Mouse (Mus musculus) stomach, embryonic 15.5 days (tissue): Measurements from ENCODE around the gene Tmed9. TPM values are rescaled to one million over a fixed set of nuclear protein-coding genes. Genes with fewer than 3 reads are reported as not detected.
A peak's percentile ranks its signal among the peaks of the same experiment; 100 is the strongest.
"Not testable (repeated sequence)": the region's sequence is repeated elsewhere in the genome, so short reads cannot be mapped to it uniquely, and the experiment has no call there.

Source experiments
- ATAC-seq: fragments of 200-750 bp; cut with Nextera tagmentation; 2 replicates; pipeline ENCODE4 v1.8.0; 2017; ENCODE audit warnings: low read depth, moderate number of reproducible peaks, moderate TSS enrichment; ENCODE audit not compliant: insufficient read depth, low FRiP score
- H3K27ac ChIP-seq: fragments of 300-500 bp; sonication (generic); 2 replicates; pipeline ENCODE4 v1.5.1; 2015; ENCODE audit warnings: mild to moderate bottlenecking, inconsistent platforms
- H3K27me3 ChIP-seq: fragments of 300-500 bp; sonication (generic); replicated peaks from 2 replicates; pipeline ENCODE4 v1.6.1; 2015; ENCODE audit warnings: inconsistent platforms
- H3K36me3 ChIP-seq: fragments of 300-500 bp; sonication (generic); 2 replicates; pipeline ENCODE4 v1.6.1; 2015; ENCODE audit warnings: inconsistent platforms
- H3K4me1 ChIP-seq: fragments of 300-500 bp; sonication (generic); 2 replicates; pipeline ENCODE4 v1.6.1; 2015; ENCODE audit warnings: inconsistent platforms
- H3K4me2 ChIP-seq: fragments of 300-500 bp; sonication (generic); 2 replicates; pipeline ENCODE4 v1.6.1; 2015; ENCODE audit warnings: mild to moderate bottlenecking, inconsistent platforms
- H3K4me3 ChIP-seq: fragments of 300-500 bp; sonication (generic); replicated peaks from 2 replicates; pipeline ENCODE4 v1.5.1; 2015; ENCODE audit warnings: inconsistent platforms
- H3K9ac ChIP-seq: fragments of 300-500 bp; sonication (generic); 2 replicates; pipeline ENCODE4 v1.6.1; 2015; ENCODE audit warnings: inconsistent platforms
- H3K9me3 ChIP-seq: fragments of 300-500 bp; sonication (generic); 2 replicates; pipeline ENCODE4 v1.6.1; 2016; ENCODE audit warnings: inconsistent platforms
- WGBS: fragments of 180-500 bp; shearing (Covaris S2); methylation state at CpG from one replicate; pipeline ENCODE4 v1.1.7; 2015; 5-methylcytosine and 5-hydroxymethylcytosine counted together
- polyA plus RNA-seq: library from polyadenylated mRNA; unstranded; fragments of >200 nt; fragmentation: Nextera tagmentation; extraction: Ambion mirVana; gene quantifications from 2 replicates; pipeline ENCODE4 v1.2.1, GENCODE M21; 2015

Tmed9 gene
- polyA plus RNA-seq, 1 experiment from 2014 or later, result 150 TPM

DNA sequence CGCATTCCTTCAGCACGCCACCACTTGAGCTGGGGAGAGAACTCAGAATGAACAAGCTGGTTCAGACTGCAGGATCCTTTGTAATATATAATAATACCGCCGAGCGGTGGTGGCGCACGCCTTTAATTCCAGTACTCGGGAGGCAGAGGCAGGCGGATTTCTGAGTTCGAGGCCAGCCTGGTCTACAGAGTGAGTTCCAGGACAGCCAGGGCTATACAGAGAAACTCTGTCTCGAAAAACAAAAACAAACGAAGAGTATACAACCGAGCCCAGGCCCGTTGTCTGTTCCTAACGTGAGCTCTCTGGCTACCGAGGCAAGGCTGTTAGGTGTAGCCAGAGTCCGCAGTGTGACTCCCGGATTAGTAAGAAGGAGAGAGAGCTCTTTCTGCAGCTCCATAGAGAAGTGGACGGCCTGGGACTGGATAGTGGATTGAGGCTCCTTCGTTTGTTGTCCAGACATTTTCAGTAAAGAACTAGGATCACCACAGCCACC is 48.7 kb downstream of the Tmed9 start:
- Histone ChIP-seq H3K27ac (peak overlapping the region; percentile 84), H3K4me1 (peaks cover 13% of the 10 kb centered on the region; the same call in 1 of the 2 replicates), H3K9ac (peak overlapping the region; percentile 70; the same call in 1 of the 2 replicates), H3K4me2 (peak overlapping the region; percentile 52), H3K4me3 (peak overlapping the region; percentile 64)
- 17% methylated on average over 20 of the region's 20 CpGs for WGBS
- not testable (repeated sequence) for ATAC-seq, H3K27me3 ChIP-seq, H3K36me3 ChIP-seq, H3K9me3 ChIP-seq

DNA sequence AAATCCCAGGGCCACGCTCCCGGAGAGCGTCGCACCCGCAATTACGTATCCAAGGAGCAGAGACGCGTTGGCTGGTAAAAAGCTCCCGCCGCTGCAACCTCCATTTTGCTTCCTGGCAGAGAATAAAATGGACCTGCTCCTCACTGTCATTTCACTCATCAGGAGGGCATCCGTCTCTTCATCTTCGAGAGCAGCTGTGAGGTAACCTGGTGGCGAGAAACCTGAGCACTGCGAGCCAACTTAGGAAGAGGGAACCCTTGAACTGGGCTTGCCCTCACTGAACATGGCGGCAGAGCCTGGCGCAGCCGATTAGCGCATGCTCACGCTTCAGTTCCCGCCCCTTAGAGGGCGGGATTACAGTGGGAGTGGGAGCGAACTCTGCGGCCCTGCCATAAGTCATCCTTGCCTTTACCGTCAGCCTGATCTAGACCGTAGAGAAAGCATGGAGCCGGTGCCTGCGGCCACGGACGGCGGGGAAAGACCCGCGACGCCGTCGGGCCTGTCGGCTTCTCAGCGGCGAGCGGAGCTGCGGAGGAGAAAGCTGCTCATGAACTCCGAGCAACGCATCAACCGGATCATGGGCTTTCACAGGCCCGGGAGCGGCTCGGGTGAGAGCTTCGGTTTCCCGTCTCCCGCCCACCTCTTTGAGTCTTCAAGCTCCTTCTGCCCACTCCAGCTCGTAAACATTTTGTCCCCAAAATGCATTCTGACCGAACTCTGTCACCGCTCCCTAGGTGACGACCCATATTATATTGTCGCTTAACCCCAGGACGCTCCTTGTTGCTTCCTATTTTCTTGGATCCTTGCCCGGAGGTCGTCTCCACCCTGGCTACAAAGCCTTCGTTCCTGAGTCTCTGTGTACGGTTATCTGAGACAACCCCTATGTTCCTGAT is 49.4 kb downstream of the Tmed9 start, which contains the start of gene Caml:
Caml (plus strand) TSS at position 357 of the 893 bp plus-strand sequence.
- H3K4me1 ChIP-seq, result peaks cover 13% of the 10 kb centered on the region; the same call in 1 of the 2 replicates
- peak within 1 kb of the TSS; percentile 70; the same call in 1 of the 2 replicates for H3K9ac ChIP-seq
- peaks cover 6% of the 10 kb centered on the region for H3K36me3 ChIP-seq
- peak; percentile 99 for ATAC-seq
- H3K4me2 ChIP-seq, result peak within 1 kb of the TSS; percentile 52
- under 1% methylated on average over 59 of the region's 59 CpGs for WGBS
- no peaks in the 10 kb centered on the region for H3K9me3 ChIP-seq
- no peaks in the 10 kb centered on the region for H3K27me3 ChIP-seq
- H3K4me3 ChIP-seq, result peak within 1 kb of the TSS; percentile 64
- peak within 1 kb of the TSS; percentile 84 for H3K27ac ChIP-seq

DNA sequence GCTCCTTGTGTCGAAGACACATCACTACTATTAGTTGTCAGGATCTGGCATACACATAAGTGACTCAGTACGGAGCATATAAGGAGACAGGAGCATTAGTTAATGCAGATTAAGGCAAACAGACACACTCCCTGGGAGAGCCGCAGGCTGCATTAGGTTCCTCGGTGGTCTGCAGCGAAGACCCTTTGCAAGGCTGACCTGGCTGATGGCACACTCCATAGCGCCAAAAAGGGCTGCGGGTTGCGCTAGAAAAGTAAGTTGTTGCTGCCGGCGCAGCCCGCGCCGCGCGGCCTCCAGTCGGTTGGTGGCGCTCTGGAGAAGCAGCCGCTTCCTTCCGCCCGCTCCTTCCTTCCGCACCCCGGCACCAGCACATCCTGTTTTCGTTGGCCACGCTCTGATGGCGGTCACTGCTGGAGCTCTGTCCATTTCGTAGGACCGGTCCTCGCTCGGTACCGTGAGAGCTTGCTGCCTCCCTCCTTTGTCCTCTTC is 61.2 kb downstream of the Tmed9 start, which contains the start of gene Ddx46:
Ddx46 (plus strand) TSS at position 389 of the 489 bp plus-strand sequence.
- peak within 1 kb of the TSS; percentile 78 for H3K4me2 ChIP-seq
- no peaks in the 10 kb centered on the region for H3K27me3 ChIP-seq
- H3K36me3 ChIP-seq, result peaks cover 28% of the 10 kb centered on the region
- H3K9me3 ChIP-seq, result no peaks in the 10 kb centered on the region
- H3K4me1 ChIP-seq, result peaks cover 9% of the 10 kb centered on the region; the same call in 1 of the 2 replicates
- peak within 1 kb of the TSS; percentile 95 for H3K4me3 ChIP-seq
- ATAC-seq, result peak; percentile 79
- peak within 1 kb of the TSS; percentile 89 for H3K9ac ChIP-seq
- WGBS, result 5% methylated on average over 30 of the region's 30 CpGs
- H3K27ac ChIP-seq, result no peak within 1 kb of the TSS

DNA sequence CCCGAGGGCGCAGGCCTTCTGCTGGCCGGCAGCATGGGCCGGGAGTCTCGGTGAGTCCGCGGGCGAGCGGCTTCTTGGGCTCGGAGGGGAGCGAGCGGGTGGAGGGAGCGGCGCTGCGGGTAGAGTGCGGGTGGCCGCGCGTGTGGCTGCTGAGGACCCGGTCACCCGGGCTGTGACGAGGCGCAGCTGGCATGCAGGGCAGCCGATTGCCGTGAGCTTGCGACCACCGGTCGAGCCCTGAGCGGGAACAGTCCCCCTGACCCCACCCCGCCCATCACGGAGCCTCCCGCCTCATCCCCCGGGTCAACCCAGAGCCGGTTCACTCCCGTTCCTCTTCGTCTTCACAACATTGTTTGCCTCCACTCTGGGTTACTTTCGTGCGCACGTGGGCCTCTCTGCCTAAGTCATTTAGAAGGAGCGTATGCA is 61.6 kb downstream of the Tmed9 start:
- peak overlapping the region; percentile 89 for H3K9ac ChIP-seq
- H3K27me3 ChIP-seq, result no peaks in the 10 kb centered on the region
- no peaks in the 10 kb centered on the region for H3K9me3 ChIP-seq
- ATAC-seq, result peak; percentile 16; the same call in 1 of the 2 replicates
- H3K4me2 ChIP-seq, result peak overlapping the region; percentile 78
- peak overlapping the region; percentile 95 for H3K4me3 ChIP-seq
- H3K36me3 ChIP-seq, result peaks cover 32% of the 10 kb centered on the region
- no peak overlapping the region for H3K27ac ChIP-seq
- under 1% methylated on average over 40 of the region's 40 CpGs for WGBS
- peaks cover 9% of the 10 kb centered on the region; the same call in 1 of the 2 replicates for H3K4me1 ChIP-seq

DNA sequence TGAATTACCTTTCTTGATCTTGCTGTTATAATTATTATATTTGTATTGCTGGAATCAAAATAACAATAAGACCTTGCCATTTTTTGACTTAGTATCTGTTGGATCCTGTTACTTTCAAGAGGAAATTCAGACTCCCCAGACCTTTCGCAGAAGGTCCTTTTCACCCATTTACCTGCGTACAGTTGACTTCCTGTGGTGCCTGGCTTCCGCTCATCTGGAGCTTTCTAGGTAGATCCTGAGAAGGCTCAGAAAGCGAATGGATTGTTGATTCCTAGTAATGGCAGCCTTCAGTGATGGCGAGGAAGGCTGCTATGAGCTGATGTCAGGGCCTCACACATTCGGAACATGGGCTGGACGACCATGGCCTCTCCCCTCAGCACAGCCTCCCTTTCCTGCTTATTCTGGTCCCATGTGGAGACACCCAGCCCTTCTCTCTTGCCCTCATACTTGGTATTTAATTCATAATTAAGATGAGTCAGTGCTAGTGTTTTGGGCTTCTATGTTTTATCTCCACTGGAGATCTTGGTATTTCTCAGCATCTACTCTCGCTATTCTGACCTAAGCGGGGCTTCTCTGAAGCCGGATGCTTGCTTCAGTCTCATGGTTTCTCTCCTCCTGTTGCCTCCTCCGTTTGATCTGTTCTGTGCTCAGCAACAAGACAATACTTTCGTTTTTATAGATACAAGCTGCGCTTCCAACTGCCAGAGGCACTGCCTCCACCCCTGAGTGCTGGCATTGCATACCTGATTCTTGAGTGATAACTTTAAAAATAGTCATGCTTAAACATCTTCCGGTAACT is 62.9 kb downstream of the Tmed9 start:
- peak overlapping the region; percentile 95; the same call in 1 of the 2 replicates for H3K4me3 ChIP-seq
- H3K27ac ChIP-seq, result no peak overlapping the region
- H3K27me3 ChIP-seq, result no peaks in the 10 kb centered on the region
- peaks cover 28% of the 10 kb centered on the region for H3K36me3 ChIP-seq
- peak overlapping the region; percentile 78 for H3K4me2 ChIP-seq
- no peaks in the 10 kb centered on the region for H3K9me3 ChIP-seq
- ATAC-seq, result no peak
- H3K4me1 ChIP-seq, result peaks cover 9% of the 10 kb centered on the region; the same call in 1 of the 2 replicates
- no peak overlapping the region for H3K9ac ChIP-seq
- 89% methylated on average over 14 of the region's 14 CpGs for WGBS

DNA sequence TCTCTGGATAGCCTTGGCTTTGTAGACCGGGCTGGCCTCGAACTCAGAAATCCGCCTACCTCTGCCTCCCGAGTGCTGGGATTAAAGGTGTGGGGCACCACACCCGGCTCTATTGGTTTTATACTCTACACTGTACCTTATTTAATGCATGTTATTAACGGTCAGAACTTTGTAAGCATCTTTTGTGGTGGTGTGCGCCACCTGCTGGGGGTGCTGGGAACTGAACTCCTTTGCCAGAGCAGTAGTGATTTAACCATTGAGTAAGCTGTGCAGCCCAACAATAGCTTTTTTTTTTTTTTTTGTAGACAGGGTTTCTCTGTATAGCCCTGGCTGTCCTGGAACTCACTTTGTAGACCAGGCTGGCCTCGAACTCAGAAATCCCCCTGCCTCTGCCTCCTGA is 66.9 kb downstream of the Tmed9 start:
- not testable (repeated sequence) for H3K4me3 ChIP-seq, H3K9me3 ChIP-seq, H3K27me3 ChIP-seq, H3K4me2 ChIP-seq, H3K4me1 ChIP-seq, H3K27ac ChIP-seq, H3K9ac ChIP-seq, ATAC-seq
- WGBS, result 46% methylated on average over 8 of the region's 8 CpGs
- peaks cover 27% of the 10 kb centered on the region for H3K36me3 ChIP-seq

DNA sequence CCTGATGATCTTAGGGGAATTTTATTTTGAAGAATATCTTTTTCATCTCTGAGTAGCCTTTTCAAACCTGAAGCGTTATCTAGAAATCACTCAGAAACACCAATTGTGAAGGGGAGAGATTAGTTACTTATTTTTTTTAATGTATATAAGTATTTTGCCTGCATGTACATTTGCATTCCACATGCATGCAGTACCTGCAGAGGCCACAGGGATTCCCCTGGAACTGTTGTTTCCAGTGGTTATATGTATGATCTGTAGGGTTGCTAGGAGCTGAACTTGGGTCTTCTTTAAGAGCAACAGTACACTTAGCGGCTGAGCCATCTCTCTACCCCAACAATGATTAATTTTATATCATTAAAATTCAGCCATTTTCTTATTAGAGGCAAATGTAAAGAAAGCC is 71.0 kb downstream of the Tmed9 start:
- Histone ChIP-seq H3K9me3 (no peaks in the 10 kb centered on the region), H3K9ac (no peak overlapping the region), H3K4me1 (no peaks in the 10 kb centered on the region), H3K4me2 (no peak overlapping the region), H3K4me3 (no peak overlapping the region), H3K27ac (no peak overlapping the region), H3K36me3 (peaks cover 51% of the 10 kb centered on the region), H3K27me3 (no peaks in the 10 kb centered on the region)
- no peak for ATAC-seq
- WGBS, result 91% methylated on average over 2 of the region's 2 CpGs

Other genes with a start within 250 kb of the Tmed9 start
- 29.2 and 32.1 TPM in 2 replicates for gene Mxd3, start 243.9 kb upstream of the Tmed9 start, polyA plus RNA-seq
- gene Lman2, start 210.9 kb upstream of the Tmed9 start, polyA plus RNA-seq, result 114 and 127 TPM in 2 replicates
- gene Rgs14, start 204.0 kb upstream of the Tmed9 start, polyA plus RNA-seq, result 1.3 and 1.5 TPM in 2 replicates
- gene Slc34a1, start 175.5 kb upstream of the Tmed9 start, polyA plus RNA-seq, result 0.06 and 0.17 TPM in 2 replicates
- not detected in 2 replicates for gene Pfn3, start 158.5 kb upstream of the Tmed9 start, polyA plus RNA-seq
- gene F12, start 146.9 kb upstream of the Tmed9 start, polyA plus RNA-seq, result 2.5 and 6.8 TPM in 2 replicates
- gene Grk6, start 128.7 kb upstream of the Tmed9 start, polyA plus RNA-seq, result 39.1 and 40.7 TPM in 2 replicates
- gene Prr7, start 109.5 kb upstream of the Tmed9 start, polyA plus RNA-seq, result 0.72 and 0.85 TPM in 2 replicates
- 110 and 115 TPM in 2 replicates for gene Dbn1, start 85.6 kb upstream of the Tmed9 start, polyA plus RNA-seq
- gene Pdlim7, start 60.1 kb upstream of the Tmed9 start, polyA plus RNA-seq, result 198 and 218 TPM in 2 replicates
- gene Dok3, start 44.4 kb upstream of the Tmed9 start, polyA plus RNA-seq, result 4.3 and 5.3 TPM in 2 replicates
- 52.7 and 54.5 TPM in 2 replicates for gene Ddx41, start 37.1 kb upstream of the Tmed9 start, polyA plus RNA-seq
- 29.1 and 32.1 TPM in 2 replicates for gene Fam193b, start 2.6 kb upstream of the Tmed9 start, polyA plus RNA-seq
- gene B4galt7, start 26.2 kb downstream of the Tmed9 start, polyA plus RNA-seq, result 24.6 and 26.3 TPM in 2 replicates
- 49.2 and 53.0 TPM in 2 replicates for gene Caml, start 49.3 kb downstream of the Tmed9 start, polyA plus RNA-seq
- 31.6 and 33.5 TPM in 2 replicates for gene Ddx46, start 61.3 kb downstream of the Tmed9 start, polyA plus RNA-seq
- 56.8 and 57.5 TPM in 2 replicates for gene B230219D22Rik, start 119.4 kb downstream of the Tmed9 start, polyA plus RNA-seq
- gene Txndc15, start 140.9 kb downstream of the Tmed9 start, polyA plus RNA-seq, result 77.0 and 77.6 TPM in 2 replicates
- gene Pcbd2, start 153.6 kb downstream of the Tmed9 start, polyA plus RNA-seq, result 73.4 and 80.9 TPM in 2 replicates
- 0.10 TPM in 1 of 2 replicates, not detected in the other for gene Catsper3, start 210.8 kb downstream of the Tmed9 start, polyA plus RNA-seq